Mouse (Mus musculus): ENCODE results near the gene Cacnb4. TPM values are rescaled to one million over a fixed set of nuclear protein-coding genes. Genes with fewer than 3 reads are reported as not detected.
A peak's percentile ranks its signal among the peaks of the same experiment; 100 is the strongest.

Cacnb4 gene
- polyA plus RNA-seq, 1 experiment from 2014 or later, result 0.39 TPM

GRCm38 (mm10) chr2:52618804-52619203 is 57.8 kb downstream of the Cacnb4 start:
- no peak overlapping the region for H3K4me3 ChIP-seq (ENCODE audit: low read length)
- H3K4me1 ChIP-seq (ENCODE audit: control insufficient read depth, insufficient read depth, low read length), result 0 out of 2 replicates have a peak, but pooled peaks cover 9% of the 10 kb centered on the region
- no peak for ATAC-seq
- H3K4me2 ChIP-seq (ENCODE audit: low read depth, low read length), result peak overlapping the region; percentile 69; the same call in 1 of the 2 replicates
- no peaks in the 10 kb centered on the region for H3K27me3 ChIP-seq (replicated peaks; ENCODE audit: control insufficient read depth, insufficient read depth, low read length)
- WGBS, result 42% methylated on average over 2 of the region's 2 CpGs
- no peaks in the 10 kb centered on the region for H3K36me3 ChIP-seq (ENCODE audit: control insufficient read depth, insufficient read depth, low read length)
- H3K9ac ChIP-seq (ENCODE audit: low read depth, low read length), result no peak overlapping the region
- no peak overlapping the region for H3K27ac ChIP-seq (ENCODE audit: low read length)
- H3K9me3 ChIP-seq (ENCODE audit: control insufficient read depth, low read length), result no peaks in the 10 kb centered on the region

- Histone ChIP-seq H3K4me1 (ENCODE audit: control insufficient read depth, insufficient read depth, low read length) (0 out of 2 replicates have a peak, but pooled peaks cover 3% of the 10 kb centered on the region), H3K9me3 (ENCODE audit: control insufficient read depth, low read length) (no peaks in the 10 kb centered on the region), H3K4me2 (ENCODE audit: low read depth, low read length) (no peak overlapping the region), H3K27me3 (replicated peaks; ENCODE audit: control insufficient read depth, insufficient read depth, low read length) (no peaks in the 10 kb centered on the region), H3K27ac (ENCODE audit: low read length) (no peak overlapping the region), H3K4me3 (ENCODE audit: low read length) (no peak overlapping the region), H3K9ac (ENCODE audit: low read depth, low read length) (no peak overlapping the region), H3K36me3 (ENCODE audit: control insufficient read depth, insufficient read depth, low read length) (no peaks in the 10 kb centered on the region)
- ATAC-seq, result no peak
- 74% methylated on average over 5 of the region's 5 CpGs for WGBS
Measured at GRCm38 (mm10) chr2:52615429-52615828, 61.2 kb downstream of the Cacnb4 start.

- Histone ChIP-seq H3K4me3 (ENCODE audit: low read length) (no peak overlapping the region), H3K27ac (ENCODE audit: low read length) (no peak overlapping the region), H3K9ac (ENCODE audit: low read depth, low read length) (no peak overlapping the region), H3K36me3 (ENCODE audit: control insufficient read depth, insufficient read depth, low read length) (no peaks in the 10 kb centered on the region), H3K4me2 (ENCODE audit: low read depth, low read length) (no peak overlapping the region), H3K27me3 (replicated peaks; ENCODE audit: control insufficient read depth, insufficient read depth, low read length) (no peaks in the 10 kb centered on the region), H3K9me3 (ENCODE audit: control insufficient read depth, low read length) (no peaks in the 10 kb centered on the region), H3K4me1 (ENCODE audit: control insufficient read depth, insufficient read depth, low read length) (0 out of 2 replicates have a peak, but pooled peaks cover 2% of the 10 kb centered on the region)
- no peak for ATAC-seq
- 86% methylated on average over 4 of the region's 4 CpGs for WGBS
Measured at GRCm38 (mm10) chr2:52613888-52614287, 62.7 kb downstream of the Cacnb4 start.

- Histone ChIP-seq H3K27me3 (replicated peaks; ENCODE audit: control insufficient read depth, insufficient read depth, low read length) (no peaks in the 10 kb centered on the region), H3K9ac (ENCODE audit: low read depth, low read length) (no peak overlapping the region), H3K27ac (ENCODE audit: low read length) (no peak overlapping the region), H3K4me3 (ENCODE audit: low read length) (no peak overlapping the region), H3K36me3 (ENCODE audit: control insufficient read depth, insufficient read depth, low read length) (no peaks in the 10 kb centered on the region), H3K9me3 (ENCODE audit: control insufficient read depth, low read length) (no peaks in the 10 kb centered on the region), H3K4me2 (ENCODE audit: low read depth, low read length) (no peak overlapping the region), H3K4me1 (ENCODE audit: control insufficient read depth, insufficient read depth, low read length) (no peaks in the 10 kb centered on the region)
- WGBS, result 72% methylated on average over 1 of the region's 1 CpGs
- ATAC-seq, result no peak
Measured at GRCm38 (mm10) chr2:52609486-52609885, 67.1 kb downstream of the Cacnb4 start.

GRCm38 (mm10) chr2:52607857-52608485 is 68.7 kb downstream of the Cacnb4 start:
- no peak for ATAC-seq
- no peak overlapping the region for H3K4me3 ChIP-seq (ENCODE audit: low read length)
- 64% methylated on average over 5 of the region's 5 CpGs for WGBS

GRCm38 (mm10) chr2:52606331-52606730 is 70.3 kb downstream of the Cacnb4 start:
- 95% methylated on average over 4 of the region's 4 CpGs for WGBS

More at GRCm38 (mm10) chr2:52607857-52608485, 68.7 kb downstream of the Cacnb4 start:
- H3K36me3 ChIP-seq (ENCODE audit: control insufficient read depth, insufficient read depth, low read length), result no peaks in the 10 kb centered on the region
- H3K27ac ChIP-seq (ENCODE audit: low read length), result no peak overlapping the region
- H3K4me2 ChIP-seq (ENCODE audit: low read depth, low read length), result no peak overlapping the region
- no peaks in the 10 kb centered on the region for H3K4me1 ChIP-seq (ENCODE audit: control insufficient read depth, insufficient read depth, low read length)
- no peaks in the 10 kb centered on the region for H3K9me3 ChIP-seq (ENCODE audit: control insufficient read depth, low read length)
- no peaks in the 10 kb centered on the region for H3K27me3 ChIP-seq (replicated peaks; ENCODE audit: control insufficient read depth, insufficient read depth, low read length)
- no peak overlapping the region for H3K9ac ChIP-seq (ENCODE audit: low read depth, low read length)

GRCm38 (mm10) chr2:52605321-52605720 is 71.3 kb downstream of the Cacnb4 start:
- ATAC-seq, result no peak
- Histone ChIP-seq H3K36me3 (ENCODE audit: control insufficient read depth, insufficient read depth, low read length) (no peaks in the 10 kb centered on the region), H3K4me3 (ENCODE audit: low read length) (no peak overlapping the region), H3K27ac (ENCODE audit: low read length) (no peak overlapping the region), H3K27me3 (replicated peaks; ENCODE audit: control insufficient read depth, insufficient read depth, low read length) (no peaks in the 10 kb centered on the region), H3K4me1 (ENCODE audit: control insufficient read depth, insufficient read depth, low read length) (no peaks in the 10 kb centered on the region), H3K9ac (ENCODE audit: low read depth, low read length) (no peak overlapping the region), H3K4me2 (ENCODE audit: low read depth, low read length) (no peak overlapping the region), H3K9me3 (ENCODE audit: control insufficient read depth, low read length) (no peaks in the 10 kb centered on the region)
- WGBS, result 25% methylated on average over 4 of the region's 4 CpGs

More at GRCm38 (mm10) chr2:52606331-52606730, 70.3 kb downstream of the Cacnb4 start:
- H3K4me2 ChIP-seq (ENCODE audit: low read depth, low read length), result no peak overlapping the region
- ATAC-seq, result no peak
- no peaks in the 10 kb centered on the region for H3K36me3 ChIP-seq (ENCODE audit: control insufficient read depth, insufficient read depth, low read length)
- no peak overlapping the region for H3K9ac ChIP-seq (ENCODE audit: low read depth, low read length)
- H3K4me1 ChIP-seq (ENCODE audit: control insufficient read depth, insufficient read depth, low read length), result no peaks in the 10 kb centered on the region
- H3K27me3 ChIP-seq (replicated peaks; ENCODE audit: control insufficient read depth, insufficient read depth, low read length), result no peaks in the 10 kb centered on the region
- H3K4me3 ChIP-seq (ENCODE audit: low read length), result no peak overlapping the region
- H3K27ac ChIP-seq (ENCODE audit: low read length), result no peak overlapping the region
- no peaks in the 10 kb centered on the region for H3K9me3 ChIP-seq (ENCODE audit: control insufficient read depth, low read length)

GRCm38 (mm10) chr2:52604651-52605020 is 72.0 kb downstream of the Cacnb4 start:
- no peak overlapping the region for H3K4me3 ChIP-seq (ENCODE audit: low read length)
- no peak overlapping the region for H3K4me2 ChIP-seq (ENCODE audit: low read depth, low read length)
- H3K27me3 ChIP-seq (replicated peaks; ENCODE audit: control insufficient read depth, insufficient read depth, low read length), result no peaks in the 10 kb centered on the region
- no peaks in the 10 kb centered on the region for H3K9me3 ChIP-seq (ENCODE audit: control insufficient read depth, low read length)
- no peak overlapping the region for H3K9ac ChIP-seq (ENCODE audit: low read depth, low read length)
- H3K27ac ChIP-seq (ENCODE audit: low read length), result no peak overlapping the region
- no peaks in the 10 kb centered on the region for H3K36me3 ChIP-seq (ENCODE audit: control insufficient read depth, insufficient read depth, low read length)
- no peaks in the 10 kb centered on the region for H3K4me1 ChIP-seq (ENCODE audit: control insufficient read depth, insufficient read depth, low read length)
- ATAC-seq, result no peak
- 81% methylated on average over 8 of the region's 8 CpGs for WGBS

GRCm38 (mm10) chr2:52603935-52604650 is 72.5 kb downstream of the Cacnb4 start:
- H3K4me2 ChIP-seq (ENCODE audit: low read depth, low read length), result no peak overlapping the region
- no peak overlapping the region for H3K27ac ChIP-seq (ENCODE audit: low read length)
- no peak overlapping the region for H3K9ac ChIP-seq (ENCODE audit: low read depth, low read length)
- no peaks in the 10 kb centered on the region for H3K9me3 ChIP-seq (ENCODE audit: control insufficient read depth, low read length)
- no peaks in the 10 kb centered on the region for H3K4me1 ChIP-seq (ENCODE audit: control insufficient read depth, insufficient read depth, low read length)
- H3K4me3 ChIP-seq (ENCODE audit: low read length), result no peak overlapping the region
- H3K27me3 ChIP-seq (replicated peaks; ENCODE audit: control insufficient read depth, insufficient read depth, low read length), result no peaks in the 10 kb centered on the region
- WGBS, result 75% methylated on average over 11 of the region's 11 CpGs
- ATAC-seq, result no peak
- no peaks in the 10 kb centered on the region for H3K36me3 ChIP-seq (ENCODE audit: control insufficient read depth, insufficient read depth, low read length)
